Mouse (Mus musculus) cerebellum, adult 2 months (tissue): ENCODE results near the gene Scrn1.

Source experiments
- CTCF ChIP-seq: fragments of 200-500 bp; IDR thresholded peaks from 2 replicates; pipeline ENCODE4 v1.5.1; 2011; ENCODE audit warnings: low read depth, mild to moderate bottlenecking, control low read depth, low read length, moderate library complexity, borderline replicate concordance; ENCODE audit not compliant: insufficient read depth
- POLR2A ChIP-seq: fragments of 200-500 bp; IDR thresholded peaks from 2 replicates; pipeline ENCODE4 v1.6.1; 2011; ENCODE audit warnings: low read length, control low read depth, borderline replicate concordance; ENCODE audit not compliant: insufficient read depth

DNA sequence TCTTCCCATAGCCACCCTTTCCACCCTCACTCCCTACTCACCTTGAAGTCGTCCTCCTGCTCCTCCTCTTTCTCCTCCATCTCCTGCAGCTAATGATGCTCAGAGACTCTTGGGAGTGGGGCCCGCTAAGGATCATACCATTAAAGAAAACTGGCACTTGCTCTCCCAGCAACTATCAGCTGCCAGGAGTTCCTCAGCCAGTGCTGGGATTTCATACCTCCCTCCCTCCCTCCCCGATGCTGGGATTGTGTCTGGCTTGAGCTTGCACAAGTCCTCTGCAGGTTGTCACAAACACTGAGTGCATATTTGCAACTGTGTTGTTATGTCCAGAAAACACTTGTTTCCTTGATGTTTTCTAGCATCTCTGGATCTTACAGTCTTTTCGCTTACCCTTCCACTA is 30.9 kb upstream of the Scrn1 start, which contains the start of gene Fkbp14:
- no peak for TF ChIP-seq CTCF
- no peak for TF ChIP-seq POLR2A
